Mouse (Mus musculus) liver, embryonic 18 days (tissue): ENCODE measurements around the gene Eif4a2. TPM values are rescaled to one million over a fixed set of nuclear protein-coding genes. Genes with fewer than 3 reads are reported as not detected.

Experiments used
- polyA plus RNA-seq: library from polyadenylated mRNA; depleted of rRNA; stranded (reverse); fragments of >200 nt; gene quantifications from 2 replicates; pipeline ENCODE4 v1.2.3, GENCODE M21; 2012; rRNA removed

Gene Eif4a2
- 167 and 177 TPM in 2 replicates for polyA plus RNA-seq

DNA sequence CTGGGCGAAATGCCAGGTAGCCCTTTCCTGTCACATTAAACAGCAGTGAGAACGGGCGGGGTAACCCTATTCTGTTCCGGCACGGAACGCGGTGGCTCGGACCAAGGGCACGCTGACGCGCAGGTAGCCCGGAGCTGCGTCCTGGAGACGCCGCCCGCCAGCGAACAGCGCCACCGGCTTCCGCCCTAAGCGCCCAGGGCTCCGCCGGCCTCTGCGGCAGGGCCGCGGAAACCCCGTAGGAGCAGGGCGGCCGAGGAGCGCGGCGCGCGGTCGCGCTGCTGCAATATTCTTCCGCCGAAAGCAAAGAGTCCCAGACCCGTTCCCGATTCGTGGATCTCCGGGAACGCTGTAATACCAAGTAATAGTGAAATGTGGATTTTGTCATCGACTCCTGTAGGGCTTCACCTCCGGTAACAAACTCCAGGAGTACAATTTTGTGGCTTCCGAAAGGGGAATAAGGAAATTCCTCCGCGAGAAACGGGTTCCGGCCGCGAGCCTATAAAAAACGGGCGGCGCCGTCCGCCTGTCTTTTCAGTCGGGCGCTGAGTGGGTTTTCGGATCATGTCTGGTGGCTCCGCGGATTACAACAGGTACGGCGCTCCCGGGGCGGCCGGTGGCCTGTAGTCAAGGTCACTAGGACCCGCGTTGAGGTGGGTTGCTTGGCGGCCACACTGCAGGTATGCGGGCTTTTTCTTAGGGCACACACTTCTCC lies at the start of gene Eif4a2:
Eif4a2 (plus strand) TSS at position 214 of the 712 bp plus-strand sequence.

DNA sequence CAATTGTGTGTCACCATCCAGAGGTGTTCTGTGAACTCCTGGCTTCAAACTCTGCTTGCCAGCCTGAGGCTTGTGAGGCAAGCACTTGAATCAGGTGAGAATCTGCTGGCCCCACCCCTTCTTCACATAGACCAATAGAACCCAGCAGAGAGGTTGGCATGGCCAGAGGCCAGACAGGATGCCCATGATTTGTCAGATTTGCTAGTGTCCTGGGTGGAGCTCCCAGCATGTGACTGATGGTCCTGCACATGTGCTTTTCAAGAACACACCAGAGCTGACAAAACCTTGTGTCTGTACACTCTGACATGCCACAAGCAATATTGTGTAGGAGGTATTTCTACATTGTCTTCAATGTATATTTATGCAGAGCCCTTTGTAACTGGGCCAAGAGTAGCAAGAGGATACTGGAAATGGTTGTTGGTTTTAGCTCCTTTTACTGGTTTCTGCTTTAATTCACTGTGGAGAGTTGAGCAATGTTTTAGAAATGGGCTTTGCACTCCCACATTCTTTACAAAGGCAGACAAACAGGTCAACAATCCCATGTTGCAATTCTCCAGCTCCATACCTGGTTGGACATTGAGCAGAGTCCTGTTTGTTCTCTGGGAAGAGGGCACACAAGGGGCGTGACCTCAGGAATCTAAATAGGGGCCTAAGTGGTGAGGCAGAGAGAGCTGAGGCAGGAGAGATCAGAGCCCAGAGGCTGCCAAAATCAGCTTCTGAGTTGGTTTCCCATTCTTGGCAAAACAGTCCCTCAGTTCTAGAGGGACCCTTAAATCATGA lies 49.4 kb upstream of the Eif4a2 start, which contains the start of gene Kng1:
Kng1 (plus strand) TSS at position 198 of the 780 bp plus-strand sequence.

GRCm38 (mm10) chr16:23127673-23128375 lies 20.6 kb downstream of the Eif4a2 start, which contains the start of gene Rfc4:
Gene Rfc4 (minus strand): TSS chr16:23127737.

DNA sequence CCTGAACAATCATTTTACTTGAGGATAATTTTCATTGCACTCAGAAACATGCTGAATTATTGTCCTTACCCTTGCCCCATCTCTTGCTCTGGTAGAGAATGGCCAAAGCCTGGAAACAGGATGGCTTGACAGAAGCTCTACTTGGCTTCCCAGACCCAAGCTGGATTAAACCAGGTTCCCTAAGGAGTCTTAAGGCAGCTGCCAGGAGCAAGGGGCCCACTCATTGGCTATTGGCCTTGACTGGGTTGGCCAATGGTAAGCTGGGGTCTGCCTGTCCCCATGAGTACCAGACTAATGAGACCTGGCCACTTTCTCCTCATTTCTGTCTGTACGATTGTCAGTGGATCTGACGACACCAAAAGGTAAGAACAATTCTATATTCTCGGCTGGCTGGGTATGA lies 39.0 kb downstream of the Eif4a2 start, which contains the start of gene Adipoq:
Adipoq (plus strand) TSS at position 257 of the 400 bp plus-strand sequence.

Other genes starting within 250 kb of the Eif4a2 start
- gene Tbccd1, start 249.8 kb upstream of the Eif4a2 start, polyA plus RNA-seq: 17.7 and 19.6 TPM in 2 replicates
- 23.0 and 25.1 TPM in 2 replicates for gene Dnajb11, start 249.6 kb upstream of the Eif4a2 start, polyA plus RNA-seq
- gene Ahsg, start 216.2 kb upstream of the Eif4a2 start, polyA plus RNA-seq: 24,752 and 26,490 TPM in 2 replicates
- 182 and 210 TPM in 2 replicates for gene Fetub, start 189.1 kb upstream of the Eif4a2 start, polyA plus RNA-seq
- 45.5 and 57.1 TPM in 2 replicates for gene Hrg, start 156.4 kb upstream of the Eif4a2 start, polyA plus RNA-seq
- gene Kng2, start 78.0 kb upstream of the Eif4a2 start, polyA plus RNA-seq: 162 and 177 TPM in 2 replicates
- gene Kng1, start 49.6 kb upstream of the Eif4a2 start, polyA plus RNA-seq: 1,908 and 2,047 TPM in 2 replicates
- gene Rfc4, start 20.3 kb downstream of the Eif4a2 start, polyA plus RNA-seq: 4.2 and 5.2 TPM in 2 replicates
- 0.07 TPM in 1 of 2 replicates, not detected in the other for gene Adipoq, start 39.1 kb downstream of the Eif4a2 start, polyA plus RNA-seq
- gene St6gal1, start 117.3 kb downstream of the Eif4a2 start, polyA plus RNA-seq: 68.2 and 70.2 TPM in 2 replicates